Mouse (Mus musculus) ovary, adult 2 months (tissue): ENCODE data around the gene AC134908.4. TPM values are rescaled to one million over a fixed set of nuclear protein-coding genes. Genes with fewer than 3 reads are reported as not detected.

Experiments used
- polyA plus RNA-seq: library from polyadenylated mRNA; depleted of rRNA; stranded (reverse); fragments of >200 nt; gene quantifications from 2 replicates; pipeline ENCODE4 v1.2.3, GENCODE M21; 2012; rRNA removed

Gene AC134908.4
- polyA plus RNA-seq = 2.5 TPM in 1 of 2 replicates, not detected in the other

DNA sequence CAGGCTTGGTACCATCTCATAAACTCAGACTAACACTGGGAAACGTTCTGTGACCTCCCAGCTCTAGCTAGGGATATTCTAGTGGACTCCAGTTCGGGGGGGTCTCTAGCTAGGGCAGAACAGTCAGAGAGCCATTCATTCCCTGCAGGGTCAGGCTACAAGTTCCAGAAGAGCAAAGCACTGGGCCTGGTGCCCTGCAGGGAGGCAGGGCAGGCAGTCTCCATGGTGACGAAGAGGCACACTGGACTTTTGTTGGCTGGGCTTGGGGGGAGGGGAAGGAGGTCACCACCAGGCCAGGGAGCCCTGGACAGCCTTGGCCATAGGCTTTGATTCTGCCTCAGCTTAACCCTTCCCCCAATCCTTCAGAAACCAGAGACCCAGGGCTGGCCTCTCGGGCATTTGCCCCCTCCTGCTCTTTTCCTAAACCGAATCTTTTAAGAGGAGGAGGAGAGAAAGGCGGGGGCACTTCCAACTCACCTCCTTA is at the start of gene AC134908.4:
Gene AC134908.4, minus strand, starts transcription at position 51 of the 484 bp plus-strand sequence.

DNA sequence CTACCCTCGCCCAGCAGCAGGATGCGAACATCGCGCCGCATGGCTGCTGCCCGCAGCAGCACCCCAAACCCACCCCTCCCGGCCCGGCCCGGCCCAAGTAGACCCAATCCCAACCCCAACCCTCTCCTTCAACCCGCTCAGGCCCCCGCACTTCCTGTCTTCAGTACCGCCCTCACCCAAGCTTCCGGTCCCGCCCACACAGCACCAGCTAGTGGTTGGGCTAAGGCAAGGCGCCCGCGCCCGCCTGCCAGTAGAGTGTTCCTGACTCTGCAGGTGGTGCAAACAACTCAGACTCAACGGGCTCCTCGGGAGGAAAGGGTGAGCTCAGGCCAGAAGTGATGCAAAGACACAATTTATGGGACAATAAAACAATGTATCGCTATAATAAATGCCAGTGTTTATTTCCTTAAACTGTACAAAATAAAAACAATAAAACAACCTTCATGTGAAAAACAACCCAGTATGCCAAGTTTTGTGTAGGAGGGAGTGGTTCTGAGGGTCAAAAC is 49.0 kb upstream of the AC134908.4 start, which contains the start of gene Rhot2:
Gene Rhot2, minus strand, starts transcription at position 456 of the 506 bp plus-strand sequence.

DNA sequence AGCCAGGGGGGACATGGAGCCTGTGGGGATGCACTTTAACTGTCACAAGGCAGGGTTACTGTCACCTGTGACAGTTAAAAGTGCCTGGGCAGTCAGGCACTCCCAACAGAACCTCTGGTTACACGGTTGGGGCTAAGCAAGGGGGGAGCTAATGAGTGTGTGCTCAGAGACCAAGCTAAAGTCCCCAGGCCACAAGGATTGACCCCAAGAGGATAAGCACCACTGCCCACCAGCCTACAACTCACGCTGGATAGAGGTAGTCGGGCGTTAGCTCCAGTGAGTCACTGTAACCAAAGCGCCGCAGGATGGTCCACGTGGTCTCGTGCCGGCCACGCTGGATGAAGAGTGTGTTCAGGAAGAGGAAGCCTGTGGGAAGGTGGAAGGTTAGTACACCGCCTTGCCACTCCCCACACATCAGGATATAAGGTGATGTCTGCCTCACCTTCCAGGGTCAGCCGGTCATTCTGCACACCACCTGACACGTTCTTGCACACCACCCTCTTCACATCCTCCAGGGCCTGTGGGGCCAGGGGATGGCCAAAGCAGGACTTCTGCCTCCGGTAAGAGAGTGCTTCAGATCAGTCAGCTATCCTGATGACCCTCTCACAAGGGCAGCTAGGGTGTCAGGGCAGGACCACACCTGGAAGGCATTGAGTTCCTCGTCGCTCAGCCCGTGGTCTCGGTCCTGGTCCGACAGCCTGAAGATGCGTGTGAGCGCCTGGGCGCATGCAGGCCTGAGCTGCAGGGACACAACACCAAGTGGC is 45.8 kb upstream of the AC134908.4 start, which contains the start of gene Gm20683:
Gene Gm20683, minus strand, starts transcription at position 647 of the 764 bp plus-strand sequence.

DNA sequence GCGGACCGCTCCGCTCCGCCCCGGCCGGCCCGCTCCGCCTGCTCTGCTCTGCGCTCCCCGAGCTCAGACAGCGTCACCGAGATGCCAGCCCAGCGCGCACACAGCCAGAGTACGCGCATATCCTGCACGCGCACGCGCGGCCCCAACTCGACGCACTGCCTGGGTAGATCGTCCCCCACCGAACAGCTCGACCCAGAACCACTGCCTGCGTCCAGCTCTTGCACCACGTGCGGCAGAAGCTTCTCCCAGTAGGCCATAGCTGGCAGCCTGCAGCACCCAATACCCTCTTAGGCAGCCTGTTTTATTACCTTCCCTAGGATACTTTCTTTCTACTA is 41.6 kb upstream of the AC134908.4 start, which contains the start of gene Rhbdl1:
Gene Rhbdl1, minus strand, starts transcription at position 220 of the 335 bp plus-strand sequence.

DNA sequence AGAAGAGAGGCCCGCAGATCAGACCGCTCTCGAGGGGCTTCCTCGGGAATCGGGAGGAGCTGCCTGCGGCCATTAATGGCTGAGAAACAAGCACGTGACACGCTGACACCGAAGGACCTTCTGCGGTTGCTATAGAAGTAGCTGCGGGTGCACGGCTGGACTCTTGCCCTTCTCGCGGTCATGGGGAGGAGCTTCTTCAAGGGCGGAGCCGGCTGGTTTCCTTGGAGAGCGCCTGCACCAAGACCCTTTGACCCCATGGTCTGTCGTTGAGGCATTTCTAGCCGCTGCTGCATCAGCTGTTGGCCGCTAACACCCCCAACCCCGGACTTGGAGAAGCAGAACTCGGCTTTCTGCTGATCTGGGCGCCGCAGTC is 37.8 kb upstream of the AC134908.4 start, which contains the start of gene Stub1:
Gene Stub1, minus strand, starts transcription at position 114 of the 373 bp plus-strand sequence.

DNA sequence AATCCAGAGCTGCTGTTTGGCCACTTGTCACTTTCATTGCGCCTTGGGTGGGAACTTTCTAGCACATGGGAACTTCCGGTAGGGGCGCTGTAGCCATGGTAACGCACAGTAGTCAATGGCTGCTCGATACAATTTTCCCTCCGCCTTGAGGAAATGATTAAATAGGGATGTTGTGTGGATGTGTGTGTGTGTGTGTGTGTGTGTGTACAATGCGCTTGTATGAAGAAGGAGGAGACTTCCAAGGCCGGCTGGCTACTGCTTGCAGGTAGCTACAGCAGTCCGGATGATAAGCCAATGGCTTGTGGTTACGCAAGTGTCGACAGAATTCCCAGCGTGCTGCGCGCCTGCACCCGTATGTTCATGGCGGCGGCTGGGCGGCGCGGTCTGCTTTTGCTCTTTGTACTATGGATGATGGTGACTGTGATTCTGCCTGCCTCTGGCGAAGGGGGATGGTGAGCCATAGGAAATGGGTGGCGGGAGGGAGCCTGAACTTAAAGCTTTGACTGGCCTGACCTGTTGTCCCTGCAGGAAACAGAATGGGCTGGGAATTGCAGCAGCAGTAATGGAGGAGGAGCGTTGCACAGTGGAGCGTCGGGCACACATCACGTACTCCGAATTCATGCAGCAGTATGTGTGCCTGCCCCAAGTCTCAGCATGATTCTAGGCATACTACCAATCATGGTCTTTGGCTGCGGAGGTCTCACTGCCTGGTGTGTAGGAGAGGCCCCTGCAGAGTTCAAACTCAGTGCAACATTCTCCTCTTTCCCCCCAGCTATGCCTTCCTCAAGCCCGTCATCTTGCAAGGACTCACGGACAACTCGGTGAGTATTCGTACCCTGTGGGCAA is 33.5 kb upstream of the AC134908.4 start, which contains the start of gene Jmjd8:
Gene Jmjd8, plus strand, starts transcription at position 156 of the 846 bp plus-strand sequence.

DNA sequence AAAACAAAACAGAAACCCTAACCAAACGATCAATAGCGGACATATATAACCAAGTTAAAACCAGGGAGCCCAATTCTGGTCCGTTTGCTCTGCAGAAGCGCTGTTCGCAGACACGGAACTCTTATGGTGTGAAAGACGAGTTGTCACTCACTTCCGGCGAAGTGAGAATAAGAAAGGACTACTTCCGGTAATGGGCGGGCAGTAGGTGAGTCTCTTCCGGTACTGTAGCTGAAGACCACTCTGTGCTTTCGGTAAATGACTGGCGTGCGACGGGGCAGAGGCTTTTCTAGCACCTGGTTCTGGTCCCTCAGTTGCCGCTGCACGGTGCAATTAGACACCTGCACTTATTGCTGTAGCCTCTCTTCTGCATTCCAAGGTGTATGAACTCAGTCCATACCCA is 28.0 kb upstream of the AC134908.4 start, which contains the start of gene Wdr24:
Gene Wdr24, plus strand, starts transcription at position 176 of the 400 bp plus-strand sequence.

DNA sequence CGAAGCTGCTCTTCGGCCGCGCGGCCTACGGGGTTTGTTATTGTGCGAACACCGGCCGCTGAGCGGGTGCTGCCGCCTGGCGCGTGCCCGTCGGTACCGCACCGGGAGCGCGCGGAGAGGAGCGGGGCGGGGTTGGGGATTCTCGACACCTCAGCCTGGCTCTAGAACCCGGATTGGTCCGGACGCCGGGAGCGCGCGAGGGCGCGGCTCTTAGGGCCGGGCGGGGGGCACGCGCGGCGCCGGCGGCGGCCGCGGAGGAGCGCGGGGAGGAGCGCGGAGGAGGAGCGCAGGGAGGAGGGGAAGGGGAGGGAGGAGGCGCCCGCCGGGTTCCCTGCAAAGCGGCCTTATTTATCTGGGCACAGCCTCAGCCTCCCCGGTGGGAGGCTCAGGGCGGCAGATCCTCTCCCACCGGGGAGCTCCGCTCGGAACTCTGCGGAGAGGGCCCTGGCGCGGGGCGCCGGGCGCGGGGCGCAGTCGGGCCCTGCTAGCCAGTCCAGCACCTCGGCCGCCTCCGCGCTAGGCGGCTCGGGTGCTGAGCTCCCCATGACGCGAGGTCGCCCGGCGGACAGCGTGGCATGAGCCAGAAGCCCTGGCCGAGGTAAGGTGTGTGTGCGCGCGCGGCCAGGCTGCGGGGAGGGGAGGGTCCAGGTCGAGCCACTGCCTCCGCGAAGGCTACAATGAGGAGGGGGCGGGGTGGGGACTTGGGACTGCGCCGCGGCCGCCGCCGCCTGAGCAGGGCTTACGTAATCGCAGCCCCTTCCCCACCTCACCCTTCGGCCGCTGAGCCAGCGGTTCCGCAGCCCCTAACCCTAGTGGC is 13.5 kb upstream of the AC134908.4 start, which contains the start of gene Fbxl16:
Gene Fbxl16, plus strand, starts transcription at position 297 of the 817 bp plus-strand sequence.

DNA sequence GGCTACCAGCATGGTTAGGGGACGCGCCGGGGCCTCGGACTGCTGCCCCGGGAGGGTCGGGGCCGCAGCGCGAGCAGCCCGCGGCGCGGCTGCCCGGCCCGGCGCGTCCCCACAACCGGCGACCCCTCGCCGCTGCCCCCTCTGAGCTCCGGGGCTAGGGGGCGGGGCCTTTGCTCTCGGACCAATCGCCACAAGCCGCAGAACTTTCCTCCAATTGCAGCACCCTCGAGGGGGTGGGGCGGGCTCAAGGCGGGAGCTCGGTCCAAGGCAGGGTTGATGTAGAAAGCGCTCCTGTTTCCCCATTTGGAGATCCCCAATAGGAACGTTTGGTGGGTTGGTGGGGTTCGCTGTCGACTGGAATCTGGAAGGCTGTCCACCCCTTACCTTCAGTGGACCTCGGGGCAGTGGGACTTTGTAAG is 1.5 kb upstream of the AC134908.4 start, which contains the start of gene Metrn:
Gene Metrn, minus strand, starts transcription at position 186 of the 419 bp plus-strand sequence.

DNA sequence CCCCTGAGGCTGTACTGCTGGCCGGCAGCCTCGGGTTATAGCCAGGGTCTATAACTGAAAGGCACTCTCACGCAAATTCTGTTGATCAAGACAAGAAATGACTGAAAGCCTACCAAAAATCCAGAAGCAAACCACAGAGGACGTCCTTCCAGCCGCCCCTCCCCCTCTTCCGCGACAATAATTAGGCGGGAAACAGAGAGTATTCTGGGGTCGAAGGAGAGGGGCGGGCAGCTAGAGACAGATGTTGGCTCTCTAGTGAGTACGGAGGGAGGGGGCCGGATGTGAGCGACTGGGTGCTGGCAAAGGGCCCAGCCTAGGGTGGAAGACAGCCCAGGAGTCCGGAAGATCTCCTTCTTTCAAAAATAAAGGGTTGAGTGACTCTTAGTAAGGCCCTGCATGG is 2.8 kb downstream of the AC134908.4 start, which contains the start of gene Fam173a:
Gene Fam173a, minus strand, starts transcription at position 287 of the 400 bp plus-strand sequence.

DNA sequence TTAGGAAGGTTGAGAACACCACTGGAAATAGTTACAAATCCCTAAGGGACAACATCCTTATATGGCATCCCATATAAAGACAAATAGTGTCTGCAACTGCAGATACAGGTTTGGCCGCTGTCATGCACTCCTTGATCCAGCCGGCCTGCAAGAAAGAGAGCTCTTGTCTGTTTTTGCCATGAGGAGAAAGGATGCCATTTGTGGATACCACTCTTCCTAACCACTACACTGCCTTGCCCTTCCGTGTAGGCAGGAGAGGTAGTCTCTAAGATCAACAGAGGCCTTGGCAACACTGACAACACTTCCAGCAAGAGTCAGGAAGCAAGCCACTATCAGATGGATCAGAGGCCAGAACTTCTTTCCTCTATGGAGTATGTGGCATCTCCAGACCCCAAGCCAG is 9.2 kb downstream of the AC134908.4 start, which contains the start of gene Ccdc78:
Gene Ccdc78, plus strand, starts transcription at position 301 of the 400 bp plus-strand sequence.

DNA sequence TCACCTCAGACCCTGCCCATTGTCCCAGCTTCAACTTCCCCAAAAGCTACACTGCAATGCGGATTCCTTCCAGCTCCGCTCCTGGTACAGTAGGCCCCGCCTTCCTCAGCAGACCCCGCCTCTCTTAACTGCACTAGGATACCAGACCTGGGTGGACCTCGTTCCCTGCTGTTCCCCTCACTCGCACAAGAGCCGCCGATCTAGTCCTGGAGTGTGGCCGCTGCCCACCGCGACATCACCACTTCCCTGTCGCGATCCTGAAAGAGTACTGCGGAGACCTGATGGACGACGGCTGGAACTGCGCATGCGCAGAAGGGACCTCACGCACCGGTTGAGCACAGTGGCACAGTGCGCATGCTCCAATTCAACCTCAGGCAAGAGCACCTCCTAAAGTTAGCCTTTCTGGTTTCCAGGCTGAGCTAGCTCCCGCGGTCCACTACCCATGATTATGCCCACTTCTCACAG is 10.1 kb downstream of the AC134908.4 start, which contains the start of gene Haghl:
Gene Haghl, minus strand, starts transcription at position 393 of the 465 bp plus-strand sequence.

DNA sequence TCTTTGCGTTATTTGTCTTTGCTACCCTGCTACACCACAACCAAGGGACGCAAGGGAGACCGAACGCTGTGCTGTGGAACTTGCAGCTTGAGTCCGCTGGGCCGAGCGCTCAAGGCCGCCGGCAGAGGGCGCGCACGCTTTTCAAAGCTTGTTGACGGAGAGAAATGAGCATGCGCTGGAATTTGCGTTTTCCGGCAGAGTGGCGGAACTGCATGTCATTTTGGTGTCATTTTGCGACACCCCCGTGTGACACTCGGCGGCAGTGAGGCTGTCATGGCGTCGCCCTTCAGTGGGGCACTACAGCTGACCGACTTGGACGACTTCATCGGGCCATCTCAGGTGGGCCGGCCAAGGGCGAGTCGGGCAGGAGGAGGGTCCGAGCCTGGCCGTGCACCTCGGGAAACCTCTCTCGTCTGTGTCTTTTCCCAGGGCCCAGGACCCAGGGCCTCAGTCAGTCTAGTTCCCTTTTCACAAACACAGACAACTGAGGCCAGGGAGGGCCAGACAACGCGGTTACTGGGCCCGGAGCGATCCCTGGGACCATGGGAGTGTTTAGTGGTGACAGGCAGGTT is 21.8 kb downstream of the AC134908.4 start, which contains the start of gene Narfl:
Gene Narfl, plus strand, starts transcription at position 228 of the 572 bp plus-strand sequence.

DNA sequence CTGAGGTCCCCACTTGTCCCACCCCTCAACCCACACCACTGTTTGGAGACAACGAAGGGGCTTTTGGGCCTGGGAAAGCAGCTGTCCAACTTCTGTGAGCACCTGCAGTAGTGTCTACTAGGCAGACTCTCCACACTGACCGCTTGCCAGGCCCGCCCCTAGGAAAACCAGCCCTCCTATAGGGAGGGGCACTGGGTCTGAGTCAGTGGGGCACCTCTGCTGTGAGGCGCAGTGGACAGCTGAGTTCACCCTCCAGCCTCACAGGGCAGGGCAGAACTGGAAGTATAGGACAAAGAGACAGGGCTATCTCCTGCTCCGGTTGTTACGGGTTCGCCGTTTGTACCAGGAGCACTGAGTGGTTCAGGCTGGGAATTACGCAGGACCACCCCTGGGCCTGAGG is 41.2 kb downstream of the AC134908.4 start, which contains the start of gene Msln:
Gene Msln, minus strand, starts transcription at position 138 of the 400 bp plus-strand sequence.

Other genes starting within 250 kb of the AC134908.4 start
- 4.4 and 5.8 TPM in 2 replicates for gene Sox8, start 225.0 kb downstream of the AC134908.4 start, polyA plus RNA-seq
- gene Lmf1, start 216.6 kb downstream of the AC134908.4 start, polyA plus RNA-seq = 22.7 and 27.2 TPM in 2 replicates
- gene Gng13, start 78.5 kb downstream of the AC134908.4 start, polyA plus RNA-seq = 2.7 and 3.5 TPM in 2 replicates
- 12.0 and 22.1 TPM in 2 replicates for gene Chtf18, start 68.2 kb downstream of the AC134908.4 start, polyA plus RNA-seq
- gene Rpusd1, start 68.0 kb downstream of the AC134908.4 start, polyA plus RNA-seq = 82.3 and 86.0 TPM in 2 replicates
- 0.94 and 1.2 TPM in 2 replicates for gene Mslnl, start 59.6 kb downstream of the AC134908.4 start, polyA plus RNA-seq
- gene Msln, start 41.3 kb downstream of the AC134908.4 start, polyA plus RNA-seq = 33.2 and 39.7 TPM in 2 replicates
- gene Narfl, start 21.9 kb downstream of the AC134908.4 start, polyA plus RNA-seq = 24.6 and 29.5 TPM in 2 replicates
- 86.4 and 90.9 TPM in 2 replicates for gene Haghl, start 10.0 kb downstream of the AC134908.4 start, polyA plus RNA-seq
- gene Ccdc78, start 9.1 kb downstream of the AC134908.4 start, polyA plus RNA-seq = 17.5 and 18.6 TPM in 2 replicates
- gene Fam173a, start 2.8 kb downstream of the AC134908.4 start, polyA plus RNA-seq = 159 and 201 TPM in 2 replicates
- 100 and 135 TPM in 2 replicates for gene Metrn, start 1.5 kb upstream of the AC134908.4 start, polyA plus RNA-seq
- 5.4 and 6.6 TPM in 2 replicates for gene Fbxl16, start 13.4 kb upstream of the AC134908.4 start, polyA plus RNA-seq
- gene Wdr24, start 28.0 kb upstream of the AC134908.4 start, polyA plus RNA-seq = 58.5 and 62.1 TPM in 2 replicates
- 68.4 and 97.3 TPM in 2 replicates for gene Jmjd8, start 33.2 kb upstream of the AC134908.4 start, polyA plus RNA-seq
- gene Stub1, start 37.7 kb upstream of the AC134908.4 start, polyA plus RNA-seq = 198 and 215 TPM in 2 replicates
- gene Rhbdl1, start 41.6 kb upstream of the AC134908.4 start, polyA plus RNA-seq = 62.2 and 86.4 TPM in 2 replicates
- 92.8 and 93.1 TPM in 2 replicates for gene Gm20683, start 46.1 kb upstream of the AC134908.4 start, polyA plus RNA-seq
- 128 and 135 TPM in 2 replicates for gene Rhot2, start 49.2 kb upstream of the AC134908.4 start, polyA plus RNA-seq
- 96.6 and 108 TPM in 2 replicates for gene Wdr90, start 65.8 kb upstream of the AC134908.4 start, polyA plus RNA-seq
- 280 and 319 TPM in 2 replicates for gene Mcrip2, start 73.1 kb upstream of the AC134908.4 start, polyA plus RNA-seq
- 252 TPM in 2 replicates for gene Mettl26, start 79.4 kb upstream of the AC134908.4 start, polyA plus RNA-seq
- gene Wfikkn1, start 85.2 kb upstream of the AC134908.4 start, polyA plus RNA-seq = 2.3 and 3.1 TPM in 2 replicates
- gene Rab40c, start 124.1 kb upstream of the AC134908.4 start, polyA plus RNA-seq = 55.7 and 59.0 TPM in 2 replicates
- gene Pigq, start 149.3 kb upstream of the AC134908.4 start, polyA plus RNA-seq = 167 and 173 TPM in 2 replicates
- 30.0 and 56.2 TPM in 2 replicates for gene Nhlrc4, start 149.3 kb upstream of the AC134908.4 start, polyA plus RNA-seq
- gene A930017K11Rik, start 156.9 kb upstream of the AC134908.4 start, polyA plus RNA-seq = 0.11 and 0.17 TPM in 2 replicates
- 76.4 and 78.9 TPM in 2 replicates for gene Capn15, start 190.1 kb upstream of the AC134908.4 start, polyA plus RNA-seq